ENCODE assay signal across 7 mouse cellular contexts in genomic region chr17:35909186-35909918, GRCm38 (mm10). TPM values are rescaled to one million over a fixed set of nuclear protein-coding genes. Genes with fewer than 3 reads are reported as not detected.
DNase-seq lines count a peak whose midpoint lies in the region; ATAC-seq and TF ChIP-seq lines count a peak whose summit lies in the region.

No protein-coding gene starts in this region.

- H3K9ac ChIP-seq in liver, adult 2 months (ENCODE audit: low read depth, low read length) = peak overlapping the region; percentile 51
- peak overlapping the region; percentile 85 for H3K9ac ChIP-seq in embryonic facial prominence, embryonic 13.5 days
- peak overlapping the region; percentile 73 for H3K9ac ChIP-seq in hindbrain, embryonic 15.5 days
- H3K9ac ChIP-seq in midbrain, embryonic 14.5 days (replicated peaks; ENCODE audit: low read length) = peak overlapping the region; percentile 81

- H3K4me1 ChIP-seq in liver, adult 2 months (ENCODE audit: control insufficient read depth, insufficient read depth, low read length) = peaks cover 4% of the 10 kb centered on the region
- H3K4me1 ChIP-seq in embryonic facial prominence, embryonic 13.5 days = peaks cover 20% of the 10 kb centered on the region
- peaks cover 21% of the 10 kb centered on the region for H3K4me1 ChIP-seq in hindbrain, embryonic 15.5 days (replicated peaks)
- peaks cover 16% of the 10 kb centered on the region for H3K4me1 ChIP-seq in midbrain, embryonic 14.5 days (ENCODE audit: control insufficient read depth, insufficient read depth, low read length)

- H3K36me3 ChIP-seq in liver, adult 2 months (ENCODE audit: control insufficient read depth, insufficient read depth, low read length) = peaks cover 18% of the 10 kb centered on the region
- peaks cover 70% of the 10 kb centered on the region for H3K36me3 ChIP-seq in embryonic facial prominence, embryonic 13.5 days
- peaks cover 33% of the 10 kb centered on the region for H3K36me3 ChIP-seq in hindbrain, embryonic 15.5 days
- H3K36me3 ChIP-seq in midbrain, embryonic 14.5 days (ENCODE audit: control insufficient read depth, insufficient read depth, low read length) = peaks cover 56% of the 10 kb centered on the region

- H3K27ac ChIP-seq in liver, adult 2 months (replicated peaks; ENCODE audit: insufficient read depth, low read depth, low read length) = peak overlapping the region; percentile 84
- peak overlapping the region; percentile 85 for H3K27ac ChIP-seq in embryonic facial prominence, embryonic 13.5 days
- H3K27ac ChIP-seq in hindbrain, embryonic 15.5 days (replicated peaks) = peak overlapping the region; percentile 91
- peak overlapping the region; percentile 84 for H3K27ac ChIP-seq in midbrain, embryonic 14.5 days (replicated peaks; ENCODE audit: low read depth, low read length)

- H3K79me2 ChIP-seq in liver, adult 2 months (ENCODE audit: control insufficient read depth, insufficient read depth, low read length) = peaks cover 5% of the 10 kb centered on the region

- no peaks in the 10 kb centered on the region for H3K27me3 ChIP-seq in liver, adult 2 months (ENCODE audit: control insufficient read depth, insufficient read depth, low read length)
- H3K27me3 ChIP-seq in embryonic facial prominence, embryonic 13.5 days = no peaks in the 10 kb centered on the region
- no peaks in the 10 kb centered on the region for H3K27me3 ChIP-seq in hindbrain, embryonic 15.5 days
- no peaks in the 10 kb centered on the region for H3K27me3 ChIP-seq in midbrain, embryonic 14.5 days (ENCODE audit: control insufficient read depth, insufficient read depth, low read length)

- H3K4me3 ChIP-seq in liver, adult 2 months (ENCODE audit: insufficient read depth, low read depth, low read length) = peak overlapping the region; percentile 52
- peak overlapping the region; percentile 75 for H3K4me3 ChIP-seq in embryonic facial prominence, embryonic 13.5 days
- H3K4me3 ChIP-seq in hindbrain, embryonic 15.5 days = peak overlapping the region; percentile 67
- H3K4me3 ChIP-seq in midbrain, embryonic 14.5 days (replicated peaks; ENCODE audit: low read depth, low read length) = peak overlapping the region; percentile 77

- no peaks in the 10 kb centered on the region for H3K9me3 ChIP-seq in embryonic facial prominence, embryonic 13.5 days
- no peaks in the 10 kb centered on the region for H3K9me3 ChIP-seq in hindbrain, embryonic 15.5 days
- no peaks in the 10 kb centered on the region for H3K9me3 ChIP-seq in midbrain, embryonic 14.5 days (ENCODE audit: control insufficient read depth, low read length)

- ATAC-seq in embryonic facial prominence, embryonic 13.5 days (ENCODE audit: insufficient number of reproducible peaks, insufficient read depth, low FRiP score, low TSS enrichment, low read depth) = peak; percentile 20; the same call in 1 of the 2 replicates
- ATAC-seq in hindbrain, embryonic 15.5 days (ENCODE audit: low FRiP score, low read depth) = peak; percentile 33
- peak; percentile 51; the same call in 1 of the 2 replicates for ATAC-seq in midbrain, embryonic 14.5 days (ENCODE audit: low FRiP score, low TSS enrichment)

- TF ChIP-seq POLR2A in liver, adult 2 months (IDR thresholded peaks at IDR 0.05; ENCODE audit: extremely low read depth, insufficient read depth, low read length) = no peak

- H3K4me2 ChIP-seq in embryonic facial prominence, embryonic 13.5 days = peak overlapping the region; percentile 85
- peak overlapping the region; percentile 73 for H3K4me2 ChIP-seq in hindbrain, embryonic 15.5 days
- H3K4me2 ChIP-seq in midbrain, embryonic 14.5 days (ENCODE audit: low read length) = peak overlapping the region; percentile 87

- peak; percentile 97 for DNase-seq in liver, adult 2 months (ENCODE audit: extremely low read depth, low read depth, low spot score)
- no peak for DNase-seq in liver
- DNase-seq in midbrain, embryonic 14.5 days = no peak
- DNase-seq in adrenal gland, postnatal 10 days = no peak
- no peak for DNase-seq in right cerebral cortex, adult 18-20 months

- 9% methylated on average over 20 of the region's 20 CpGs for WGBS in liver, adult 2 months
- 21% methylated on average over 20 of the region's 20 CpGs for WGBS in embryonic facial prominence, embryonic 13.5 days
- WGBS in hindbrain, embryonic 15.5 days = 13% methylated on average over 20 of the region's 20 CpGs
- WGBS in midbrain, embryonic 14.5 days = 23% methylated on average over 20 of the region's 20 CpGs

- TF ChIP-seq CTCF in liver, adult 2 months (IDR thresholded peaks at IDR 0.05; ENCODE audit: low read depth, low read length) = no peak

RNA-seq across cellular contexts. Expression of gene Atat1, which starts 0.5 kb away (rescaled TPM):
- total RNA-seq in liver, adult 2 months (2014; rRNA removed) = 12.1 and 12.8 TPM in 2 replicates
- polyA plus RNA-seq in liver, adult 2 months (2012; rRNA removed) = 37.4 and 47.5 TPM in 2 replicates
- polyA plus RNA-seq in embryonic facial prominence, embryonic 13.5 days (2015; fragmentation: Nextera tagmentation; extraction: Ambion mirVana) = 136 and 151 TPM in 2 replicates
- 343 and 422 TPM in 2 replicates for polyA plus RNA-seq in hindbrain, embryonic 15.5 days (2015; fragmentation: Nextera tagmentation; extraction: Ambion mirVana)
- polyA plus RNA-seq in midbrain, embryonic 14.5 days (2014; fragmentation: Nextera tagmentation; extraction: Ambion mirVana) = 478 and 503 TPM in 2 replicates
- total RNA-seq in adrenal gland, postnatal 10 days (2021) = 10 to 100 TPM; 15.9 to 28.7 TPM

RNA-seq across cellular contexts. Expression of gene Mrps18b, which starts 6.8 kb away (rescaled TPM):
- total RNA-seq in liver, adult 2 months (2014; rRNA removed) = 41.1 and 58.7 TPM in 2 replicates
- 89.5 and 106 TPM in 2 replicates for polyA plus RNA-seq in liver, adult 2 months (2012; rRNA removed)
- 60.2 and 69.9 TPM in 2 replicates for polyA plus RNA-seq in embryonic facial prominence, embryonic 13.5 days (2015; fragmentation: Nextera tagmentation; extraction: Ambion mirVana)
- 57.0 and 59.1 TPM in 2 replicates for polyA plus RNA-seq in hindbrain, embryonic 15.5 days (2015; fragmentation: Nextera tagmentation; extraction: Ambion mirVana)
- polyA plus RNA-seq in midbrain, embryonic 14.5 days (2014; fragmentation: Nextera tagmentation; extraction: Ambion mirVana) = 54.9 and 55.3 TPM in 2 replicates
- total RNA-seq in adrenal gland, postnatal 10 days (2021) = 100 to 1,000 TPM; 101 to 104 TPM

RNA-seq across cellular contexts. Expression of gene Ppp1r10, which starts 6.9 kb away (rescaled TPM):
- 14.6 and 14.7 TPM in 2 replicates for total RNA-seq in liver, adult 2 months (2014; rRNA removed)
- 15.8 and 30.0 TPM in 2 replicates for polyA plus RNA-seq in liver, adult 2 months (2012; rRNA removed)
- 40.1 and 44.3 TPM in 2 replicates for polyA plus RNA-seq in embryonic facial prominence, embryonic 13.5 days (2015; fragmentation: Nextera tagmentation; extraction: Ambion mirVana)
- 41.1 and 43.0 TPM in 2 replicates for polyA plus RNA-seq in hindbrain, embryonic 15.5 days (2015; fragmentation: Nextera tagmentation; extraction: Ambion mirVana)
- 36.3 and 45.2 TPM in 2 replicates for polyA plus RNA-seq in midbrain, embryonic 14.5 days (2014; fragmentation: Nextera tagmentation; extraction: Ambion mirVana)
- 10 to 100 TPM; 78.7 to 83.1 TPM for total RNA-seq in adrenal gland, postnatal 10 days (2021)

RNA-seq across cellular contexts. Expression of gene 2310061I04Rik, which starts 12.1 kb away (rescaled TPM):
- 4.9 and 7.0 TPM in 2 replicates for total RNA-seq in liver, adult 2 months (2014; rRNA removed)
- 35.3 and 37.4 TPM in 2 replicates for polyA plus RNA-seq in liver, adult 2 months (2012; rRNA removed)
- 24.7 and 30.1 TPM in 2 replicates for polyA plus RNA-seq in embryonic facial prominence, embryonic 13.5 days (2015; fragmentation: Nextera tagmentation; extraction: Ambion mirVana)
- 63.7 and 68.6 TPM in 2 replicates for polyA plus RNA-seq in hindbrain, embryonic 15.5 days (2015; fragmentation: Nextera tagmentation; extraction: Ambion mirVana)
- 50.7 and 70.0 TPM in 2 replicates for polyA plus RNA-seq in midbrain, embryonic 14.5 days (2014; fragmentation: Nextera tagmentation; extraction: Ambion mirVana)
- 10 to 100 TPM; 58.0 to 70.5 TPM for total RNA-seq in adrenal gland, postnatal 10 days (2021)

RNA-seq across cellular contexts. Expression of gene Dhx16, which starts 29.7 kb away (rescaled TPM):
- total RNA-seq in liver, adult 2 months (2014; rRNA removed) = 18.5 and 25.8 TPM in 2 replicates
- polyA plus RNA-seq in liver, adult 2 months (2012; rRNA removed) = 41.4 and 52.2 TPM in 2 replicates
- polyA plus RNA-seq in embryonic facial prominence, embryonic 13.5 days (2015; fragmentation: Nextera tagmentation; extraction: Ambion mirVana) = 40.9 and 53.5 TPM in 2 replicates
- 30.8 and 32.4 TPM in 2 replicates for polyA plus RNA-seq in hindbrain, embryonic 15.5 days (2015; fragmentation: Nextera tagmentation; extraction: Ambion mirVana)
- 27.4 and 30.7 TPM in 2 replicates for polyA plus RNA-seq in midbrain, embryonic 14.5 days (2014; fragmentation: Nextera tagmentation; extraction: Ambion mirVana)
- total RNA-seq in adrenal gland, postnatal 10 days (2021) = 10 to 100 TPM; 36.8 to 38.0 TPM
